Mouse (Mus musculus): ENCODE measurements around the gene Mdh1. TPM values are rescaled to one million over a fixed set of nuclear protein-coding genes. Genes with fewer than 3 reads are reported as not detected.

The Mdh1 gene
- polyA plus RNA-seq, 1 experiment from 2014 or later: 497 TPM

DNA sequence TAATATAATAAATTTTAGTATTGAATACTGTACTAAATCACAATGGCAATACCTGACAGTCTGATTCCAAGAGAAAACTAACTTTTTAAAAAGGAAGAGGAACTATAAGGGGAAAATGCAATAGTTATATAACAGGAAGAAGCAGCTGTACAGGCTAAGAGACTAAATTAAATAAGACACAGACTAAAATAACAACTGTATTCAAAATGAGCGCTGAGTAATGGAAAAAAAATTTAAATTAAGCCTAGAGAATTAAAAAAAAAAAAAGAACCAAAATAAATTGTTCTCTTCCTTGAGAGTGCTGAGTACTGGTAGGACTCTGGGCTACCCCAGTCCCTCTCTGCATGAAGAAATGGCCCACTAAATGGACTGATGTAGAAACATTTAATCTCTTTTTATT, 4.4 kb downstream of the Mdh1 start:
- no peak overlapping the region for H3K27ac ChIP-seq (ENCODE audit: low read length)
- WGBS: 89% methylated on average over 1 of the region's 1 CpGs
- H3K27me3 ChIP-seq (replicated peaks; ENCODE audit: control insufficient read depth, insufficient read depth, low read length): no peaks in the 10 kb centered on the region
- H3K4me2 ChIP-seq (ENCODE audit: low read length): no peak overlapping the region
- no peak for ATAC-seq
- H3K9me3 ChIP-seq (ENCODE audit: control insufficient read depth, low read length): no peaks in the 10 kb centered on the region
- H3K9ac ChIP-seq (replicated peaks; ENCODE audit: low read depth, low read length): no peak overlapping the region
- H3K4me3 ChIP-seq (replicated peaks; ENCODE audit: low read length): no peak overlapping the region
- peaks cover 19% of the 10 kb centered on the region for H3K36me3 ChIP-seq (ENCODE audit: control insufficient read depth, insufficient read depth)
- peaks cover 18% of the 10 kb centered on the region for H3K4me1 ChIP-seq (replicated peaks; ENCODE audit: control insufficient read depth, insufficient read depth, low read length)

DNA sequence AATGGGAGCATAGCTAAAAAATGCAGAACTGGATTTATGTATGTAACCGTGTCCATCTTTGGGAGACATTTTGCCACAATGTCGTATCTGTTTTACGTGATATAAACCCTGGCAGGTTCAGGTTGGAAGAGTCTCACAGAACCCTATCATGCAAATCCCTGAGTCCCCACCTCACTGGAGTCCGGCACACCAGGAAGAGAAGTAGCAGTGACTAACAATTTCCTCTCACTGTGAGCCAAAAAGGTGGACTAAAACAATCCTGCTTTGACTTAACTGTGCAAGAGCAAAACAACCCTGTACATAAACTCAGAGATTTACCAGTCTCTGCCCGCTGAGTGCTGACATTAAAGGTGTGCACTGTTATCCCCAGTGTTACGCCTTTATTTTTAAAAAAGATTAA, 5.2 kb downstream of the Mdh1 start:
- Histone ChIP-seq H3K36me3 (ENCODE audit: control insufficient read depth, insufficient read depth) (peaks cover 22% of the 10 kb centered on the region), H3K9ac (replicated peaks; ENCODE audit: low read depth, low read length) (no peak overlapping the region), H3K4me2 (ENCODE audit: low read length) (no peak overlapping the region), H3K4me1 (replicated peaks; ENCODE audit: control insufficient read depth, insufficient read depth, low read length) (peaks cover 14% of the 10 kb centered on the region), H3K27ac (ENCODE audit: low read length) (no peak overlapping the region), H3K9me3 (ENCODE audit: control insufficient read depth, low read length) (no peaks in the 10 kb centered on the region), H3K4me3 (replicated peaks; ENCODE audit: low read length) (no peak overlapping the region), H3K27me3 (replicated peaks; ENCODE audit: control insufficient read depth, insufficient read depth, low read length) (no peaks in the 10 kb centered on the region)
- 93% methylated on average over 6 of the region's 6 CpGs for WGBS
- no peak for ATAC-seq

DNA sequence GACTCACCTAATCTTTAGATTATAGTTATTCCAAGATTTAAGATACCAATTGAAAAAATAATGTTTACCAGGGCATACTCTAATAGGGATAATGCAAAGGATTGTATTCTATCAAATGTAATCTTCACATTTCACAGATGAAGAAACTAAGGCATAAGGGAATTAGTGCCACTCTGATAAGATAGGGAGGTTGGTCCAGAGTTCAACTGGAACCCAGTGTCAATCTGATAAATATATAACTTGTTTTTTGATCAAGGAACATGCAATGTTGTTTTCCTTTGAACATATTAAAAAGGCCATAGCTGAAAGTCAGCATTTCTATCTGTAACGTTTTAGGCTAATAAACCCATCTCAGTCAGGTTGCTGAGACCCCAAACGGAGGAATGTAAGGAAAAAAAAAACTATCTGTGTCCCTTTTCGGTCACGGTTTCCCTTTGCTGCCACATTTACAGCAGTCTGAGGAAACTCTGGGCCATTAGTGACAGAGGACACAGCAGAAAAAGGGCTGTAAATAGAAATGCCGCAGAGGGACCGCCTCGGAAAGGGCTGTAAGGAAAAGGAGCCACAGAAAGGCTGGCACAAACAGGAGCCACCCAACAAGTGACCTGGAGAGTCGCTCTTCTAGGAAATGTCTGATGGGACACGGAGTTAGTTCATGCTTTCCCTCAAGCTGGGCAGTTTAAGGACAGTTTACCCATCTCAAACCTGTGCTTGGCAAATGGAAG, 7.3 kb downstream of the Mdh1 start:
- Histone ChIP-seq H3K27ac (ENCODE audit: low read length) (no peak overlapping the region), H3K4me2 (ENCODE audit: low read length) (no peak overlapping the region), H3K4me1 (replicated peaks; ENCODE audit: control insufficient read depth, insufficient read depth, low read length) (peaks cover 7% of the 10 kb centered on the region), H3K9ac (replicated peaks; ENCODE audit: low read depth, low read length) (no peak overlapping the region), H3K4me3 (replicated peaks; ENCODE audit: low read length) (no peak overlapping the region), H3K27me3 (replicated peaks; ENCODE audit: control insufficient read depth, insufficient read depth, low read length) (no peaks in the 10 kb centered on the region), H3K36me3 (ENCODE audit: control insufficient read depth, insufficient read depth) (peaks cover 29% of the 10 kb centered on the region), H3K9me3 (ENCODE audit: control insufficient read depth, low read length) (no peaks in the 10 kb centered on the region)
- 91% methylated on average over 9 of the region's 9 CpGs for WGBS
- ATAC-seq: no peak

GRCm38 (mm10) chr11:21563617-21564325, 8.4 kb downstream of the Mdh1 start:
- Histone ChIP-seq H3K27me3 (replicated peaks; ENCODE audit: control insufficient read depth, insufficient read depth, low read length) (no peaks in the 10 kb centered on the region), H3K9me3 (ENCODE audit: control insufficient read depth, low read length) (no peaks in the 10 kb centered on the region), H3K27ac (ENCODE audit: low read length) (no peak overlapping the region), H3K4me1 (replicated peaks; ENCODE audit: control insufficient read depth, insufficient read depth, low read length) (no peaks in the 10 kb centered on the region), H3K4me2 (ENCODE audit: low read length) (no peak overlapping the region), H3K4me3 (replicated peaks; ENCODE audit: low read length) (no peak overlapping the region), H3K36me3 (ENCODE audit: control insufficient read depth, insufficient read depth) (peaks cover 39% of the 10 kb centered on the region), H3K9ac (replicated peaks; ENCODE audit: low read depth, low read length) (no peak overlapping the region)
- ATAC-seq: no peak
- WGBS: 84% methylated on average over 4 of the region's 4 CpGs

DNA sequence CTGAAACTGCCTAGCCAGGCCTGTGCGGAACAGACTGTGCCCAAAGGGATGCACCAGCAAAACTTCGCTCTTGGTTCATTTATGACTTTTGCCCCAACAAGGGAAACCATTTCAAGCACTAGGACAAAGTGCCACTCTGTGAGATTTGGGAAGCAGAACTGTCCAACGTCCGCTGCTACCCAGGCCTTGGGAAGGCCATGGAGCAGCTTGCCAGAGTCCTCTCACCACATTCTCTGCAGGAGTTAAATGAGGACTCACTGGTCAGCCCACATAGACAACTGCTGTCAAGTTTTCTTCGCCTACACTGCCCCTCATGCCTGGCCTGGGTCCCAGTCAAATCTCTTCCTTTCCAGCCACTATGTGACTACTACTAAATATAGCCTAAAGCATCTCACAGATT, 10.8 kb downstream of the Mdh1 start:
- Histone ChIP-seq H3K27ac (ENCODE audit: low read length) (no peak overlapping the region), H3K4me2 (ENCODE audit: low read length) (no peak overlapping the region), H3K9me3 (ENCODE audit: control insufficient read depth, low read length) (no peaks in the 10 kb centered on the region), H3K36me3 (ENCODE audit: control insufficient read depth, insufficient read depth) (peaks cover 50% of the 10 kb centered on the region), H3K27me3 (replicated peaks; ENCODE audit: control insufficient read depth, insufficient read depth, low read length) (no peaks in the 10 kb centered on the region), H3K4me1 (replicated peaks; ENCODE audit: control insufficient read depth, insufficient read depth, low read length) (no peaks in the 10 kb centered on the region), H3K4me3 (replicated peaks; ENCODE audit: low read length) (no peak overlapping the region), H3K9ac (replicated peaks; ENCODE audit: low read depth, low read length) (no peak overlapping the region)
- no peak for ATAC-seq
- 92% methylated on average over 5 of the region's 5 CpGs for WGBS

GRCm38 (mm10) chr11:21559727-21560126, 12.4 kb downstream of the Mdh1 start:
- Histone ChIP-seq H3K4me2 (ENCODE audit: low read length) (no peak overlapping the region), H3K36me3 (ENCODE audit: control insufficient read depth, insufficient read depth) (peaks cover 42% of the 10 kb centered on the region), H3K4me3 (replicated peaks; ENCODE audit: low read length) (no peak overlapping the region), H3K9ac (replicated peaks; ENCODE audit: low read depth, low read length) (no peak overlapping the region), H3K4me1 (replicated peaks; ENCODE audit: control insufficient read depth, insufficient read depth, low read length) (no peaks in the 10 kb centered on the region), H3K27ac (ENCODE audit: low read length) (no peak overlapping the region), H3K27me3 (replicated peaks; ENCODE audit: control insufficient read depth, insufficient read depth, low read length) (no peaks in the 10 kb centered on the region), H3K9me3 (ENCODE audit: control insufficient read depth, low read length) (no peaks in the 10 kb centered on the region)
- no peak for ATAC-seq
- WGBS: 89% methylated on average over 11 of the region's 11 CpGs

GRCm38 (mm10) chr11:21552049-21552448, 20.1 kb downstream of the Mdh1 start:
- no peak overlapping the region for H3K27ac ChIP-seq (ENCODE audit: low read length)
- no peak overlapping the region for H3K4me2 ChIP-seq (ENCODE audit: low read length)
- peaks cover 4% of the 10 kb centered on the region for H3K36me3 ChIP-seq (ENCODE audit: control insufficient read depth, insufficient read depth)
- no peaks in the 10 kb centered on the region for H3K9me3 ChIP-seq (ENCODE audit: control insufficient read depth, low read length)
- no peaks in the 10 kb centered on the region for H3K4me1 ChIP-seq (replicated peaks; ENCODE audit: control insufficient read depth, insufficient read depth, low read length)
- ATAC-seq: no peak
- no peak overlapping the region for H3K4me3 ChIP-seq (replicated peaks; ENCODE audit: low read length)
- no peak overlapping the region for H3K9ac ChIP-seq (replicated peaks; ENCODE audit: low read depth, low read length)
- no peaks in the 10 kb centered on the region for H3K27me3 ChIP-seq (replicated peaks; ENCODE audit: control insufficient read depth, insufficient read depth, low read length)
- WGBS: 93% methylated on average over 3 of the region's 3 CpGs

DNA sequence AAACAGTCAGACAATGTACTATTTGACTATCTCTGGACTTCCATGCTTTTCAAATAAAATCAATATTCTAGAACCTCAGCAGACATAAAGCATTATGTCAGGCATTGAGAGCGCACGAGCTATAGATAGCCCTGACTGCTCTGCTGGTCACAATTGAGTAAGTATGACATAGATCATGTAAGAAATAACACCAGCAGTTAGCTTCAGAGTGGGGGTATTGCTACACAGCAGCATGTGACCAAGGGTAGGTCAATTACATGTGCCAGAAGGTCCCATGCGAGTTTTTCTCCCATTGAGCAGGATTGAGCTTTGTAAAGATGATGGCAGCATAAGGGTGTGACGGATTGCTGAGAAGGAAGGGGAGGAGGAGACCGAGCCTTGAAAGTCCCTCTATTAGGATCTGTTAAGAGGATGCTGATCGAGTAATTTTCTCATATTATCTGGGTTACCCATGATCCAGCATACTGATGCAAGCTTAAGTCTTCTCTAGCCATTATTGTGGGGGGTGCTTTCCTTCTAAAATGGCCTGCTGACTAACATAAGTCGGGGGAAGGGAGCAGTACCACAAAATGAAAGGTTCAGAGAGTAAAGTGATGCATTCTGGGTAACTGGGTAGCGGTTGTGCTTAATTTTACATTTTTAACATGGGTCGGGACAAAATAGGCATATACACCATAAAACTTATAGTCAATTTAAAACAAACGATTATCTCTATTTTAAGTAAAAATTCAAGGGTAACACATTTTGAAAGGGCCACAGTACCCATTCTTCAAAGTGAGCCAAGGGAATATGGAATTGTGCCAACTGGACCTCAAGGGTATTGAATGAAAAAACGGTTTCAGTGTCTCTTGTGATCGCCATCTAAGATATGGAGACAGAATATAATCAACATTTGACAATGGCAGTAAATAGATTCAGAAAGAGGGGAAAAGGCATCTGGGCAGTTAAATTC, 21.7 kb downstream of the Mdh1 start:
- Histone ChIP-seq H3K9me3 (ENCODE audit: control insufficient read depth, low read length) (no peaks in the 10 kb centered on the region), H3K27ac (ENCODE audit: low read length) (no peak overlapping the region), H3K4me1 (replicated peaks; ENCODE audit: control insufficient read depth, insufficient read depth, low read length) (no peaks in the 10 kb centered on the region), H3K4me2 (ENCODE audit: low read length) (no peak overlapping the region), H3K9ac (replicated peaks; ENCODE audit: low read depth, low read length) (no peak overlapping the region), H3K36me3 (ENCODE audit: control insufficient read depth, insufficient read depth) (peaks cover 2% of the 10 kb centered on the region; the same call in 1 of the 2 replicates), H3K4me3 (replicated peaks; ENCODE audit: low read length) (no peak overlapping the region), H3K27me3 (replicated peaks; ENCODE audit: control insufficient read depth, insufficient read depth, low read length) (no peaks in the 10 kb centered on the region)
- WGBS: 83% methylated on average over 12 of the region's 12 CpGs
- no peak for ATAC-seq

- Histone ChIP-seq H3K9ac (replicated peaks; ENCODE audit: low read depth, low read length) (no peak overlapping the region), H3K27me3 (replicated peaks; ENCODE audit: control insufficient read depth, insufficient read depth, low read length) (no peaks in the 10 kb centered on the region), H3K4me2 (ENCODE audit: low read length) (no peak overlapping the region), H3K4me3 (replicated peaks; ENCODE audit: low read length) (no peak overlapping the region), H3K4me1 (replicated peaks; ENCODE audit: control insufficient read depth, insufficient read depth, low read length) (no peaks in the 10 kb centered on the region), H3K36me3 (ENCODE audit: control insufficient read depth, insufficient read depth) (no peaks in the 10 kb centered on the region), H3K9me3 (ENCODE audit: control insufficient read depth, low read length) (no peaks in the 10 kb centered on the region), H3K27ac (ENCODE audit: low read length) (no peak overlapping the region)
- no peak for ATAC-seq
- 92% methylated on average over 4 of the region's 4 CpGs for WGBS
Measured at GRCm38 (mm10) chr11:21549754-21550153, 22.4 kb downstream of the Mdh1 start.
